Mouse (Mus musculus): Measurements from ENCODE around the gene Bcas3.

Bcas3 gene

DNA sequence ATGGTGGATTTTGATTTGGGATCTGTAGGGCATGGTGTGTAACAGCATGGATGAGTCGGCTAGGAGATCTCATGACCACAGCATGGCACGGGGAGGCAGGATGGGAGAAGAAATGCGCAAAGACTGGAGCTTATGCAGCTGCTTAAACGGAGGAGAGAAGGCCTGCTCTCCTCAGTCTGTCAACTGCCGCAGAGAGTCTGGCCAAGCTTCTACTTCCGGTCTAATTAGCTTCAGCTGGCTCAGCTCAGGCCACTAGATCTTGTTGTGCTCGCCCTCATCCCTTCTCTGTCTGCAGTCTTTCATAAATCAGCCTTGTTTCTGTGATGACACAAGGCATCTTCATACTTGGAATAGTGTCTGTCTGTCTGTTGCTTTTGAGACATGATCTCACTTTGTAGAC is 393.4 kb downstream of the Bcas3 start:
- in situ Hi-C loops (cut with MboI, MseI) = no loop called here

DNA sequence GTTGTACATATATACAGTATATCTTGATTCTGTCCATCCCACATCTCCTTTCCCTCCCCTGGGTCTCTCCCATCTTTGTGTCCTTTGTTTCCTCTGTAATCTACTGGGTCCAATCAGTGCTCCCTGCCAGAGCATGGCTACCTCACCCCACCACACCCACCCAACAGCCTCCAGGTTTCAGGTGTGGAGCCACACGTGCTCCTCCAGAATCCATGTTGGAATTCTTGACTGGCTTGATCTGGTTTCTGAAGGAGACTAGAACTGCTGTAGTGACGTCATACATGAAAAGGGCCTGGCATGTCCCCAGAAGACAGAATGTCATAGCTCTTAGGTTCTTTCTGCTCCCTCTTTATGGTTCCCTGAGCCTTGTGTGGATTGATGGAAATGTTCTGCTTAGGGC is 395.9 kb downstream of the Bcas3 start:
- in situ Hi-C loops (cut with MboI, MseI) = no loop called here

DNA sequence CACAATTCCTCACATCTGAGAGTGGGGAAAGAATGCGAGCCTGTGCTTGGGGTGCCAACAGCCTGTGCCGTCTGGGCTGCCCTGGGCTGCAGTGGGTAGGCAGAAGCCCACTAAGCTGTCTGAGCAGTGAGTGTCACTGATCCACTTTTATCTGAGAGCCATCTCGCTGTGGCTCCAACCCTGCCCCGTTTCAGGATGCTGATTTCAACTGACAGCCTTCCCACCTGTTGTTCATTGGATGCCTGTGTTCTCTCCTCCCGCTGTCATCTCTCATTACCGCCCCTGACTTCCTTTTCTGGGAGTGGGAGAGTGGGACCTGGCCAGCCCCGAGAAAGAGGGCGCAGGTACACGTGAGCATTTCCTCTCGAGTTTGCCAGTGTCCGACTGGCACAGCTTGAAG is 398.2 kb downstream of the Bcas3 start:
- in situ Hi-C loops (cut with MboI, MseI) = no loop called here

DNA sequence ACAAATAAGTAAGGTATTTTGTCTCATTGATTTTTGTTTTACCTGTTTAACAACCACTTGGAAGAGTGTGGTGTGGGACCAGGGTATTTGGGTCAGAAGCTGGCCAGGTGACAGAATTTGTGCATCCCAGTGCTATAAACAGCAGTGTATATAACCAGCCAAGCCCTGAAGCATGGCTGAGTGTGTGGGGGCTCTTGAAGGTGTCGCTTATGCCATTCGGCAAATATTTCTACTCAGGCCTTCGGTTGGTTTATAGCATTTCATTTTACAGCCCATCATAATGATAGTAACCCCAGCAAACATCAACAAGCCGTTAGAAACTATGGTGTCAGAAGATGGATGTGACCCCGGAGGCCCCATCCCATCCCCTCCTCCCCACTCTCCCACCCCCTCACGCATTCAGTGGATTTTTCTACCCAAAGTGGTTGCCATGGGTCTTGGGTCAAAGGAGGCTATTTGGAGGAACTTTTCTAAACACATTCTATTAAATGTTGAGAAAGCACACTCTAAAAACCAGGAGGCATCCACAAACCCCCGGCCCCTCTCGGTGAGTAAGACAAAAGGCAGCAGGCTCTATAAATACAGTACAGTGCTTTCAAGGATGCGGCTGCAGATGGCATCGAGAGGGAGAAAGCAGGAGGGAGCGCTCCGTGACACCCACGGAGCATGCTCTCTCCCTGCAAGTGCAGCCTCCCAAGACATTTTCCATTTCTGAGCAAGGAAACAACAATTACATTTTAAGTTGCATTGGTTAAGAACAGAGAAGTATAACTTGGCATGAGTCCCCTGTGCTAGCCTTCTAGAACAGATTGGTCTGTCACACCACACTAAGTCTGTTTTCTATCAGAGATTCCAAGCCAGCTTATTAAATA is 401.9 kb downstream of the Bcas3 start:
- in situ Hi-C loops (cut with MboI, MseI) = no loop called here

DNA sequence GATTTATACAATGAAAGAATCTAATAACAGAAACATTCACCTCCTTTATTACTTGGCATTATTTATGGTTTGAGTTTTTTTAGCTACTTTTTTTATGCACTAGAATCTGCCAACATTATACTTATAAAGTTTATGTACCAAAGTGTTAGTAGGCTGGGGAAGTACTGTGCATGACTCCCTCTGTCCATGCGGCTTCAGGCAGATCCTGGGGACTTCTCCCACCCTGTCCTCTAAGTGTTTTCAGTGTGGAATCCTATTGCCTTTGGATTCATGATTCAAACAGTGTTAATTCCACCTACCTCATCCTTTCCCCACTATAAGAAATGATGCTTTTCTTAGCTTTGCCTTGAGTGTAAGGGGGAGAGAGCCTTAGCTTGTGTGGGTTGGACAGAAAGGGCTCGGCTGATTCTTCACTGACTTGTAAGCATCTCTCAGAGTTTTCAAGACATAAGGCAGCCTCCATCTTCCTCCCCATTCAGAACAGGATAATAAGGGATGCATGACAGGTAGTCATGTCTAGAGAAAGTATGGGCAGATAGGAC is 402.6 kb downstream of the Bcas3 start:
- in situ Hi-C loops (cut with MboI, MseI) = no loop called here

DNA sequence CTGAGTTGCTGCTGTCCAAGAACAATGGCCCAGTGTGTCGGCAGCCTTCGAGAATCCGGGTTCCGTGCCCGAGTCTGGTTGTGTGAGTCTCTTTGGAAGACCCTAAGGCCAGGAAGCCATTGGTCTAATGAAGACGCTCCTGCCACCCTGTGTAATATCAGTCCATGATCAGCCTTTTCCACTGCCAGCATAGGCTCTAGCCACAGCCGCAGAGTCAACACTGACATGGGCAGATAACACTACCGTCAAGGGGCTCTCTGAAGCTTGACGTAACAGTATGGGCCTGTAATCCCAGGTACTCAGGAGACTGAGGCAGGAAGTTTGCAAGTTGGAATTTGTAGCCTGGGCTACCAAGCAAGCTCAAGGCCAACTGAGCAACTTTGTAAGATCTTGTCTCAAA is 405.9 kb downstream of the Bcas3 start:
- in situ Hi-C loops (cut with MboI, MseI) = no loop called here

DNA sequence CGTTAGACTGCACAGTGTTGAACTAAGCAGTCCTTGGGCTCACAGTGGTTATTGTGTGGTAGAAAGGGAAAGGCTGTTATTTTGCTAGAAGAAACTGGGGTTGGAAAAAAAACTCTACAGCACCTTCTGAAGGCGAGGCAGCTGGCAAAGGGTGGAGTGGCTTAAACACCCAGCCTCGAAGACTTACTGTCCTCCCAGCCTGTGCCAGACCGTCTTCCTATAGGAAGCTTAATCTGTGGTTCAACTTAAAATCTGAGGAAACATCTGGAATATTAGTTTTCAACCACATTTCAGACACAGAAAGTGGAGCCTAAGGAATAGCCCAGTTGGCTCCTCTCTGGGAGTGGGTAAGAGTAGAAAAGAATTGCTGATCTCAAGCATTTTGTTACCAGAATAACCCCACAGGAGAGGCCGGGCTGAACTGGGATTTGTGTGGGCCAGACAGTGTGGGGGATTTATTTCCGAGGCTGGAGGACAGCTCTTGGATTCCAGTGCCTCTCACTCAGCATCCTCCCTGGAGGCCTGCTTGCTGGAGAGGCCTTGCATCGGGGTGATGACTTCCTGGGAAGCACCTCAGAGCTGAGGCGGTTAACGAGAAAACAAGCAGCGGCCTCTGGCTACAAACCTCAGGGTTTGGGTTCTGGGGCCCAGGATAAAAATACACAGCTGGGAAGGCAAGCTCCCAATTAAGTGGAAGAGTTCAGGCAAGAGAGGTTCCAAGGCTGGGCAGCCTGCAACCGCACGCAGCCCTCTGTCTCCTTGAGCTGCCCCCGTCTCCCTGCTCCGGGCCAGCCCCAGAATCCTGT is 406.9 kb downstream of the Bcas3 start:
- in situ Hi-C loops (cut with MboI, MseI) = no loop called here

DNA sequence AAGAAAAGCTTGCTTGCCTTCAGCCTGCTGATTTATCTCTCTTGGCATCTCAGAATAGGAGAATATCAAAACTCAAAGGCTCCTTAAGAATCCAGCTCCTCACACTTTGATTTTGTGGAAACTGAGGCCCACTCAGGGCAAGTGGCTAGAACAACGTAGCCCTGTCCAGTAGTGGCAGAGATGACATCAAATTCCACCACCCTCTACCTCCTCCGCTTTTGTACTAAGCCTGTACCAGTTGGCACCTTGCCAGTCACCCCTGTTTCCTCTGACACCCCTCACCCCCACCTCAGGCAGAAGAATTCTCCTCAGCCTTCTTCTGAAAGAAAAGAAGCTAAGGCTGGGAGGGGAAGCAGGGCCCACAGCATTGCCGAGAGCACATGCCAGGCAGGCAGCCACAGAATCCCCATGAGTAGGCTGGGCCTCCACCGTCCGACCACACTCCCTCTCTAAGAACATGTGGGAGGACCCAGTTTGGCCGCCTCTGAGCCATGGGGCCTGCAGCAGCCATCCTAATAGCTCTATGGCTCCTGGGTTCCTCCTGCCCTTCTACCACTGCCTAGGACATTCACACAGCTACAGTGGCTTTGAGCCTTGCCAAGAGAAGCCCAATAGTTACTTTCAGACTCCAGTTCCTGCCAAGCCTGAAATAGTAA is 407.6 kb downstream of the Bcas3 start:
- in situ Hi-C loops (cut with MboI, MseI) = no loop called here

DNA sequence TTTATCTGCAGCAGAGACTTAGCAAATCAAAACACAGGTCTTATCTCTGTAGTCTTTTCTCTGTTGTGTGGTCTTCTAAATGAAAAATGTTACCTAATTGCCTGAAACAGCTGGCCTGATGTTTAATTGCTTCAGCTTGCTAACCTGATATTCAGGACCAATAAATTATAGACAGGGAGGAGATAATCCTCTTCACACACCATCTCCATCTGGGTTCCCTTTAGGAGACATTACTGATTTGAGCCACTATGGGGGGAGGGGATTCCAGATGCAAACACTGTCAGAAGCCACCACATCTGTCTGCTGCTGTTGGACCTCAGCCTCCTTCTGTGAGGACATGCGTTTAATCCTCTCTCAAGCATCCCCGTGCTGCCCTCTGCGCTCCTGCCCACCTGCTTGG is 408.2 kb downstream of the Bcas3 start:
- in situ Hi-C loops (cut with MboI, MseI) = no loop called here

DNA sequence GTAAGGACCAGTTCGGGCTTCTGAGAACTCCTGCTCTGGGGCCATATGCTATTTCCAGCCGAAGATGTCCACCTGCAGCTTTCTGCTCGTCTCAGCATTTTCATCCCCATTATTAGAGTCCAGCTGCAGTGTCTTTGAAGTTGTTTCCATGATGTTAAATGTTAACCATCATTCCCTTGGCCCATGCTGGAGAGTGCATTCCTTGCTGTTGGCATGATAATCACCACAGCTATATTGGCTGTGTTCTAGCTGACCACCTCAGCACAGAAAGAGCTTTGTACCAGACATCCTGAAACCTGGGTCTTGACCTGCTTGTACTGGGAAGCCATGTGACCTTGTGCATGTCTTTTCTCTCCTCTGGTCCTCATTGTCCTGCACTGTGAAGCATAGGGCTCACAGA is 410.7 kb downstream of the Bcas3 start:
- in situ Hi-C loops (cut with MboI, MseI) = no loop called here

DNA sequence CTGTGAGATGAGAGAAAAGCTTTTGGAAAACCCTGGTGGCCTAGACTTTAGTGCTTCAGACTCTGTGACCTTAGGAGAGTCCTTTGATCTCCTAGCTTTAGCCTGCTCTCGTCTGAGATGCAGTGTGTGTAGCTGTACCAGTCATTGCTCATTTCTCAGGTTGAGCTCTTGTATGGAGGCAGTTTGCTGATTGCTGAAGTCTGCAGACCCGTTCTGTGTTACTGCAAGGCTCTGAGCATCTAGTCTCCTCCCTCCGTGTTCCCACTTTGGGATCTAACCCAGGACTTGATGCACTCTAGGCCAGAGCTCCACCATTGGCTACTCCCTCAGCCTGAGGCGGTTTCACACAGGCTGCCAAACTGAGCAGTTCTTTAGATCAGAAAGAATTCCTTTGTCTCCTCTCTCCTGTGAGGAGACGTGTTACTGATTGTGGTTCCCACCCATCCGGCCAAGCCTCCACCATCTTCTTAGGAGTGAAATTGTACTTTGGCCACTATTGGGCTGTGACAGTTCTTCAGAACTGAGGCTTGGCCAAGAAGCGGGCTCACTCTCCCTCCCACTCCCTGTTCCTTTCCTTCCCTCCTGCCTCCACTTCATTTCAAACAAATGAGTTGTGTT is 413.2 kb downstream of the Bcas3 start:
- in situ Hi-C loops (cut with MboI, MseI) = no loop called here

DNA sequence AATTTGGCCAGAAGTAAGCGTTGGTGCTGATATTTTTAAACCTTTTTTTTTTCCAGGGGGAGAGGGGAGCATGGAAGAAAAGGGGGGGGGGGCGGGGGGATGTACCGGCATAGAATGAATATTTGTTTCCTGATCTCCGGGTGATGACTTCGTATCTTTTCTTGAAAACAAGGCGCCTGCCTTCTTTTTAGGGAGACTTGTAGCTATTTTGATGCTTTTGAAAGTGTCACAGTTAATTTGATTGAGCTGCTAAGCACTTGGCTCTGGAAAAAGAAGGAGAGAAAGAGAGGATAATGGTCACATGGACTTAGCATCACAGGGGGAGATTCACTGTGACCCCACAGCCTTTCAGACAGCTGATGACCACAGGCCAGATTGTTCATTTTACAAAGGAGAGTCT is 413.8 kb downstream of the Bcas3 start:
- in situ Hi-C loops (cut with MboI, MseI) = no loop called here

DNA sequence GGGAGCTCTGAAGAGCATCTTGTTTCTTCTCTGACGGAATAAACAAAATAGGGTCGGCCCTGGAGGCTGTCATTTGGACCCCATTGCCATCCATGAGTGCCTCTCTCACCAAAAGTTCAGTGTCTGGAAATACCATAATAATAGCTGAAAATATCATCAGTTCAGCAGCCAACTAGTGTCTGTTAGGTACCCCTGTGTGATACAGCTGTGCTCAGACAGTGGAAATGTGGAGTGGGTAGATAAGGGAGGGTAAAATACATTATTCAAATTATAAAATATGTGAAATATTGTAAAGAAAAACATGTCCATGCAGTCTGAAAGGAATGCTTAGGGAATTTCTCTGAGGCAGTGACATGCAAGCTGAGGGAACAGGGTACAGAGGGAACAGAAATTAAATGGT is 416.8 kb downstream of the Bcas3 start:
- in situ Hi-C loops (cut with MboI, MseI) = no loop called here

DNA sequence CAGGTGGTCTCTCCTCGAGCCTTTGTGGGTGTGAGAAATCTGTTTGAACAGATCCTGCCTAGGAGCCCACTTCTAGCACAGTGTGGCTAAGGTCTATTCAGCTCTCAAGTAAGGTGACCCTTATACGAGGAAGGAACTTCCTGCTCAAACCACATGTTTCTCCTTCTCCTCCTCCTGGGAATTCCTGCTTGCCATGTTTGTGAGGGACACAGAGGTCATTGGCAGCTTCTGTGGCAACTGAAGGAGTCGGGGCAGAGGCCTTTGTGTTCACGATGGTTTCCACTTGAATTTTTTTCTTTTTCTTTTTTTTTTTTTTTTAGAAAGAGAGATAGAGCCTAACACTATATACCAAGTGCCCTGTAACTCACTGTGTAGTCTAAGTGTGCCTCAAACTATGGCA is 420.4 kb downstream of the Bcas3 start:
- in situ Hi-C loops (cut with MboI, MseI) = no loop called here

DNA sequence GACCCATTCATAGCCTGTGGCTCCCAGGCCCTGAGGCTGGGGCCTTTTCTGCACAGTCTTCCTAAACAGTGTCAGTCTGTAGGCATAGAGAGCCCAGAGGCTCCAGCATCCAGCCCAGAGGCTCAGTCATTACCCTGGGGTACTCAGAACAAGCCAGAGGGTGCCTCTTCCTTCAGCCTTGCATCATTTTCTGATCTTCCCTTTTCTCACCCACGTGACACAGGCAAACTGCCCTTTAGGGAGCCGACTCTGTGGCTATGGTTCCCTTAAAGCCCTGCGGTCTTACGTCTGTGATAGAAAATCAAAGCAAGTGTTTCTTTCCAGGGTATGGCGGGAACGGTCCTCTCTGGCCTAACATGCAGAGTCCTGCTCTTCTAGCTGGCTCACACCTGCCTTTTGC is 421.7 kb downstream of the Bcas3 start:
- in situ Hi-C loops (cut with MboI, MseI) = no loop called here

DNA sequence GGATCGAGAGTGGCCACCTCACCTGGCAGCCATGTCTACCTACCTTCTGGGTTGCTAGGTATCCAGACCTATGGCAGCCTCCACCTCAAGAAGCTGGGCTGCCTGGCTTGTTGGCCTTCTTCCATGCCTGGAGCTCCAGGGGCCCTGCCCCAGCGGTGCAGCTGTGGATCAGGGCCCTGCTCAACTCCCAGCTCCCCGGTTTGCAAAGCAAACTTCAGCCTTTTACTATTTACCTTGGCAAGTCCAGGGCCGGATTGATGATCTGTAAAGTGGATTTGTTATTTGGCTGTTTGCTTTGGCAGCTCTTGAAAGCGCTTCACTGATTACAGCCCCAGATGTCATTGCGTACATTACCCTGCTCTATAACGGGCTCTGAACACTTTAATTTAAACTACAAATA is 422.5 kb downstream of the Bcas3 start:
- in situ Hi-C loops (cut with MboI, MseI) = no loop called here

DNA sequence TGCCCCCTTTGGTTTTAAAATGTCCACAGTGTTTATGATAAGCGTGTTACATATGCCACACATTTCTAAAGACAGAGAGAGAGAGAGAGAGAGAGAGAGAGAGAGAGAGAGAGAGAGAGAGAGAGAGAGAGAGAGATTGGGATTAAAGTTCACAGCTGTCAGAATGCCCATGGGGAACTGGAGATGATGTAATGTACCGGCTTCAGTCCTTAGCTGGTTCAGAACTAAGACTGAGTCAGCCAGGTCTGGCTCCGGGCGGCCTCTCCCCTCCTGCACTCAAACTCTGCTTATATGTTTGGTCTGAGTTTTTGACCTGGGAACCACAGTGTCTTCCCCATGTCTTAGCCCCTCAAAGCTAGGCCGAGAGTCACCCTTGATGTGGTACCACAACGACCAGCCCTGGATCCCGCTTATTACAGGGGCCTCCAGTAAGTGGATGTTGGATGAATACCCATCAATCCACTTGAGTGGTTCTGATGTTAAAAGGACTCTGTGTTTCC is 423.9 kb downstream of the Bcas3 start:
- in situ Hi-C loops (cut with MboI, MseI) = no loop called here

DNA sequence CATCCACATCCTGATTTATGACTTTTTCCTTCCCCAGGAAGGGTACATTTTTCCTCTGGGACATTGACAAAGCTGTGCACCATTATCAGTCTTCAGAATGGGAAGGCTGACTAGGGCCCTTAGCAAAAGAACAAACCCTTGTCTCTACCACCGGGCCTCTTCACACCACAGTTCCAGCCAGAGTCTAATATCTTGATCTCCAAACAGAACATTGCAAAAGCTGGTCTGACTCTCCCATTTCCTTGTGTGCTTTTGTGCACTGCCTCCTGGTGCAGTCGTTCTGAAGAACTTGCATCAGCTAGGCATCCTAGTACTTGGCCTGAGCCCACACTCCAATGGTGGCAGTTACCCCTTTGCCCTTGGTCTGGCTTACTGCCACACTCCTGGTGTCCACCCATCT is 425.0 kb downstream of the Bcas3 start:
- in situ Hi-C loops (cut with MboI, MseI) = no loop called here

DNA sequence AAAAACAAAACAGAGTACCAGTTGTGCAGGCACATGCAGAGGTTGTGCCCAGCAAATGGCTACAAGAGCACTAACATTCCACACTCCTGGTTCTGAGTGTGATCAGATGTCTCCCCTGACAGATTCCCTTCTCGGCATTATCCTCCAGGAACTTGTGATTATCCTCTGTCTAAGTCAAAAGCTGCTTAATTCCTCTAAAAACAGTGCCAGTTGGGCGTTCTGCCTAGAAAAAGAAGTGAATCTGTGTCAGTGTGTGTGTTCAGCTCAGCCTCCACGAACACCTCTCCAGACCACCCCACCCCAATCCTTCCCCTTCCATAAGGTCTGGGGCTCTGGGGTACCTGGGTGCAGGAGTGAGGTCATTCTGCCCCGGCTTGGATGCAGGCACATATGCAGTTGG is 427.3 kb downstream of the Bcas3 start:
- in situ Hi-C loops (cut with MboI, MseI) = no loop called here

DNA sequence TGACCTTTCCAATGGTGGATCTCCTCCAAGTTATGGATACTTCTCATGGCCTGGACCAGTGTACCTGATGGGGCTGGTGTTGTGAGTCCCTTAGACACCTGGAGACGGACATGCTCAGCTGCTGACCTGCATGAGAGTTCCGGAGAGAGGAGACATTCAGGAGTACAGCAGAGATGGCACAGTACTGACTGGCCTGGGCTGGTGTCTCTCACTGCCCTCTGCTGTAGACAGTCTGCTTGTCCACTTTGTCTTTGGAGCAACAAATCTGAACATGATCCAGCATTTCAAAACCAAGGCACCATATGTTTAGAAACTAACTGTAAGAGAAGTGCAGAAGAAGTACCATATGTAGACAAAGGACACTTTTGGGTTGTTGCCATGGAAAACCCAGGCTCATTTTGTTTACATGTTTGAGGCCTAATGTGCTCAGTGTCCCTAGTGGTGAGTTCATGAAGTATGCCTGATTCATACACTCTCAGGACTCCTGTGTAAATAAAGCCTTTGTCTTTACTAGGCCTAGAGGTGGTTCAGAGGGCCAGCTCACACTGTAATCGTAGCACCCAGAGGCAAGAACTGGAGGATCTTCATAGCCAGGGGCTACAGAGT is 433.2 kb downstream of the Bcas3 start:
- in situ Hi-C loops (cut with MboI, MseI) = no loop called here

DNA sequence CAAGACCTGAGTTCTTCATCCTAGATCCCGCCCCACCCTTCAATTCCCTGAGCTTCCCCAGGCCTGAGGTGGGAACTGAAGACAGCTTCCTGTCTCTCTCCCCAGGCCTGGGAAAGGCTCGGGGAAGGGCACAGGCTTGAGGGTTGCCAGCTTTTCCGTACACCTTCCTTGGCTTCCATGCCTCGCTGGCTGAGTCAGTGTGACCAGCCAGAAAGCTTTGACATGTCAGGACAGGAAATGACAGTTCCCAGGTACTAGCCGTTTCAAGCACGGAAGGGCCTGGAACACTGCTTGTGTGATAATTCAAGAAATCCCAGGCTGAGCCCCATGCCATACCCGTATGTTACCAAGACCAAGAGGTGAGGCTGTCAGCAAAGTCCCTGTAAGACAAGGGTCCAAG is 436.8 kb downstream of the Bcas3 start:
- in situ Hi-C loops (cut with MboI, MseI) = no loop called here

Measured in T-helper 2 cell (primary cell).